In genomic region chr17:65830216-65830863, GRCm38 (mm10) we compare ENCODE assay signal across 15 mouse cellular contexts. TPM values are rescaled to one million over a fixed set of nuclear protein-coding genes. Genes with fewer than 3 reads are reported as not detected.
DNase-seq lines count a peak whose midpoint lies in the region; ATAC-seq and TF ChIP-seq lines count a peak whose summit lies in the region.
"Had no signal": no experiment of that assay in that cellular context is flagged by ENCODE, and none has a peak within 500 bp of the region (broad histone marks: within the 10 kb centered on the region; RNA-seq: fewer than 3 reads in every experiment).

No protein-coding gene starts in this region.

- POLR2A ChIA-PET in Patski (lab: Charles Lee) = interaction anchor here (0.6 kb wide), 1 partner anchor 732 kb away, joined by 3 read pairs; no protein-coding TSS in a partner anchor

- no peaks in the 10 kb centered on the region for H3K9me3 ChIP-seq in liver, postnatal 0 days (ENCODE audit: low read length)
- no peaks in the 10 kb centered on the region for H3K9me3 ChIP-seq in liver, embryonic 11.5 days (ENCODE audit: control insufficient read depth, low read length)
- H3K9me3 ChIP-seq: embryonic facial prominence, embryonic 15.5 days; heart, embryonic 13.5 days; liver, embryonic 12.5 days had no signal

- 91% methylated on average over 13 of the region's 13 CpGs for WGBS in liver, postnatal 0 days (ENCODE audit: insufficient replicate concordance)
- 94% methylated on average over 13 of the region's 13 CpGs for WGBS in liver, embryonic 11.5 days

- H3K27me3 ChIP-seq in liver, postnatal 0 days (ENCODE audit: insufficient read depth, low read length) = no peaks in the 10 kb centered on the region
- no peaks in the 10 kb centered on the region for H3K27me3 ChIP-seq in liver, embryonic 11.5 days (replicated peaks; ENCODE audit: control insufficient read depth, insufficient read depth, low read length)
- no peaks in the 10 kb centered on the region for H3K27me3 ChIP-seq in Patski
- H3K27me3 ChIP-seq: embryonic facial prominence, embryonic 15.5 days; heart, embryonic 13.5 days; liver, embryonic 12.5 days had no signal

- peak; percentile 82 for ATAC-seq in frontal cortex, adult (ENCODE audit: low TSS enrichment)
- ATAC-seq in liver, postnatal 0 days = no peak
- ATAC-seq in liver, embryonic 11.5 days (replicated peaks; ENCODE audit: low FRiP score) = no peak
- no peak for ATAC-seq in Patski
- ATAC-seq in megakaryocyte-erythroid progenitor cell, adult 5-6 weeks (replicated peaks; ENCODE audit: low FRiP score, low TSS enrichment, poor library complexity, severe bottlenecking) = 0 out of 2 replicates have a peak, but pooled peaks have one; percentile 32
- ATAC-seq: activated CD4-positive, CD25-positive, alpha-beta regulatory T cell, adult 4 months; liver, embryonic 12.5 days had no signal

- H3K36me3 ChIP-seq in liver, postnatal 0 days (replicated peaks; ENCODE audit: insufficient read depth, low read length) = peaks cover 70% of the 10 kb centered on the region
- peaks cover 22% of the 10 kb centered on the region for H3K36me3 ChIP-seq in liver, embryonic 11.5 days (ENCODE audit: control insufficient read depth, insufficient read depth, low read length)

- no peak overlapping the region for H3K4me2 ChIP-seq in liver, postnatal 0 days (ENCODE audit: low read depth, low read length)
- H3K4me2 ChIP-seq in liver, embryonic 11.5 days = no peak overlapping the region
- H3K4me2 ChIP-seq: embryonic facial prominence, embryonic 15.5 days; heart, embryonic 13.5 days; liver, embryonic 12.5 days had no signal

- no peak overlapping the region for H3K9ac ChIP-seq in liver, postnatal 0 days (replicated peaks)
- H3K9ac ChIP-seq in liver, embryonic 11.5 days (ENCODE audit: low read depth, low read length) = no peak overlapping the region
- H3K9ac ChIP-seq: embryonic facial prominence, embryonic 15.5 days; heart, embryonic 13.5 days; liver, embryonic 12.5 days had no signal

- peak; percentile 28; the same call in 1 of the 2 replicates for TF ChIP-seq CTCF in liver, postnatal 0 days (IDR thresholded peaks at IDR 0.05; ENCODE audit: low read depth)
- peak; percentile 61 for TF ChIP-seq CTCF in Patski (IDR thresholded peaks at IDR 0.05)

- in situ Hi-C loops in Patski (cut with MboI; ENCODE audit: low pct_unique_long_range_greater_than_20kb) = loop anchor here (10.0 kb wide), 1 partner anchor 126 kb away; no protein-coding TSS in a partner anchor

- H3K4me3 ChIP-seq in liver, postnatal 0 days (ENCODE audit: low read depth, low read length) = no peak overlapping the region
- H3K4me3 ChIP-seq in liver, embryonic 11.5 days (ENCODE audit: low read depth, low read length) = no peak overlapping the region
- H3K4me3 ChIP-seq: embryonic facial prominence, embryonic 15.5 days; heart, embryonic 13.5 days; liver, embryonic 12.5 days had no signal

- CTCF ChIA-PET in Patski (lab: Charles Lee) = interaction anchor here (0.9 to 3.2 kb wide), 4 partner anchors 10 to 49 kb away, joined by 3 to 13 read pairs (median 6); no protein-coding TSS in a partner anchor

- no peak overlapping the region for H3K27ac ChIP-seq in liver, postnatal 0 days (ENCODE audit: low read depth)
- H3K27ac ChIP-seq in liver, embryonic 11.5 days (ENCODE audit: low read depth, low read length) = no peak overlapping the region
- H3K27ac ChIP-seq: embryonic facial prominence, embryonic 15.5 days; heart, embryonic 13.5 days; liver, embryonic 12.5 days had no signal

- TF ChIP-seq EP300 in liver, postnatal 0 days (IDR thresholded peaks at IDR 0.05; ENCODE audit: low read depth) = no peak

- H3K4me1 ChIP-seq in liver, postnatal 0 days (ENCODE audit: insufficient read depth) = no peaks in the 10 kb centered on the region
- H3K4me1 ChIP-seq in liver, embryonic 11.5 days (replicated peaks; ENCODE audit: control insufficient read depth, insufficient read depth, low read length) = no peaks in the 10 kb centered on the region
- H3K4me1 ChIP-seq: embryonic facial prominence, embryonic 15.5 days had no signal

- no peak for DNase-seq in frontal cortex, postnatal 25 days (ENCODE audit: low spot score in 2 of 2)
- no peak for DNase-seq in liver, postnatal 0 days
- no peak for DNase-seq in liver, embryonic 11.5 days (ENCODE audit: low spot score)
- no peak for DNase-seq in Patski (ENCODE audit: low read depth, low spot score)
- no peak for DNase-seq in right cerebral cortex, postnatal 14 days
- DNase-seq in right cerebral cortex, postnatal 36 days (ENCODE audit: low spot score in 2 of 2) = no peak
- DNase-seq: cerebellum, adult 8-10 months; kidney, adult 2 months; retina, postnatal 1 day had no signal

RNA-seq across cellular contexts. Expression of gene Ppp4r1, which starts 48.0 kb away (rescaled TPM):
- 8.0 TPM in 2 replicates for polyA plus RNA-seq in liver, postnatal 0 days (2015; fragmentation: Nextera tagmentation; extraction: Ambion mirVana)
- 25.5 and 28.0 TPM in 2 replicates for polyA plus RNA-seq in liver, embryonic 11.5 days (2014; fragmentation: Nextera tagmentation; extraction: Ambion mirVana)
- polyA plus RNA-seq in Patski (2021) = 82.3 TPM
- total RNA-seq in megakaryocyte-erythroid progenitor cell, adult 5-6 weeks (2014; fragmentation: Nextera tagmentation) = 43.6 and 60.8 TPM in 2 replicates
- 23.8 and 37.2 TPM in 2 replicates for total RNA-seq in megakaryocyte-erythroid progenitor cell, adult 5-6 weeks (2017)

RNA-seq across cellular contexts. Expression of gene Ralbp1, which starts 55.3 kb away (rescaled TPM):
- 29.5 TPM in 2 replicates for polyA plus RNA-seq in liver, postnatal 0 days (2015; fragmentation: Nextera tagmentation; extraction: Ambion mirVana)
- 48.7 and 55.2 TPM in 2 replicates for polyA plus RNA-seq in liver, embryonic 11.5 days (2014; fragmentation: Nextera tagmentation; extraction: Ambion mirVana)
- 65.8 TPM for polyA plus RNA-seq in Patski (2021)
- total RNA-seq in megakaryocyte-erythroid progenitor cell, adult 5-6 weeks (2014; fragmentation: Nextera tagmentation) = 37.8 and 38.0 TPM in 2 replicates
- 85.0 and 96.0 TPM in 2 replicates for total RNA-seq in megakaryocyte-erythroid progenitor cell, adult 5-6 weeks (2017)

RNA-seq across cellular contexts. Expression of gene Rab31, which starts 57.8 kb away (rescaled TPM):
- 6.5 and 7.2 TPM in 2 replicates for polyA plus RNA-seq in liver, postnatal 0 days (2015; fragmentation: Nextera tagmentation; extraction: Ambion mirVana)
- 16.3 and 17.1 TPM in 2 replicates for polyA plus RNA-seq in liver, embryonic 11.5 days (2014; fragmentation: Nextera tagmentation; extraction: Ambion mirVana)
- polyA plus RNA-seq in Patski (2021) = 71.2 TPM
- 1.3 and 4.3 TPM in 2 replicates for total RNA-seq in megakaryocyte-erythroid progenitor cell, adult 5-6 weeks (2014; fragmentation: Nextera tagmentation)
- total RNA-seq in megakaryocyte-erythroid progenitor cell, adult 5-6 weeks (2017) = 3.4 and 4.4 TPM in 2 replicates

Comparison
In these comparisons a context has a peak if more than half of its experiments do, and no peak if none do; other contexts are left out.
1. ATAC-seq: peak in frontal cortex, adult (single experiment) and megakaryocyte-erythroid progenitor cell, adult 5-6 weeks (single experiment); none in liver, postnatal 0 days (single experiment), liver, embryonic 11.5 days (single experiment) and Patski (single experiment).